Mouse (Mus musculus) forebrain, embryonic 12.5 days (tissue): ENCODE results near the gene Tm2d3. TPM values are rescaled to one million over a fixed set of nuclear protein-coding genes. Genes with fewer than 3 reads are reported as not detected.

Source experiments
- ATAC-seq: fragments of 200-750 bp; cut with Nextera tagmentation; 2 replicates; pipeline ENCODE4 v1.8.0; 2017; ENCODE audit warnings: moderate TSS enrichment; ENCODE audit not compliant: low FRiP score
- H3K27ac ChIP-seq: fragments of 300-500 bp; sonication (generic); 2 replicates; pipeline ENCODE4 v1.5.1; 2016; ENCODE audit warnings: mild to moderate bottlenecking
- H3K27me3 ChIP-seq: fragments of 300-500 bp; sonication (generic); 2 replicates; pipeline ENCODE4 v1.6.1; 2016; ENCODE audit warnings: mild to moderate bottlenecking
- H3K36me3 ChIP-seq: fragments of 300-500 bp; sonication (generic); replicated peaks from 2 replicates; pipeline ENCODE4 v1.6.1; 2016; ENCODE audit warnings: mild to moderate bottlenecking
- H3K4me1 ChIP-seq: fragments of 300-500 bp; sonication (generic); 2 replicates; pipeline ENCODE4 v1.6.1; 2016
- H3K4me2 ChIP-seq: fragments of 300-500 bp; sonication (generic); 2 replicates; pipeline ENCODE4 v1.6.1; 2016; ENCODE audit warnings: mild to moderate bottlenecking, moderate library complexity
- H3K4me3 ChIP-seq: fragments of 300-500 bp; sonication (generic); replicated peaks from 2 replicates; pipeline ENCODE4 v1.5.1; 2016; ENCODE audit warnings: mild to moderate bottlenecking
- H3K9ac ChIP-seq: fragments of 300-500 bp; sonication (generic); 2 replicates; pipeline ENCODE4 v1.6.1; 2016; ENCODE audit warnings: mild to moderate bottlenecking
- H3K9me3 ChIP-seq: fragments of 300-500 bp; sonication (generic); 2 replicates; pipeline ENCODE4 v1.6.1; 2016
- WGBS: fragments of 180-500 bp; shearing (Covaris S2); methylation state at CpG from one replicate; pipeline ENCODE4 v1.1.7; 2016; 5-methylcytosine and 5-hydroxymethylcytosine counted together
- polyA plus RNA-seq: library from polyadenylated mRNA; unstranded; fragments of >200 nt; fragmentation: Nextera tagmentation; extraction: Ambion mirVana; gene quantifications from 2 replicates; pipeline ENCODE4 v1.2.1, GENCODE M21; 2016

The Tm2d3 gene
- polyA plus RNA-seq, 1 experiment from 2014 or later = 60.9 TPM

- Histone ChIP-seq H3K36me3 (peaks cover 11% of the 10 kb centered on the region; the same call in 1 of the 2 replicates), H3K9ac (no peak overlapping the region), H3K27me3 (no peaks in the 10 kb centered on the region), H3K4me2 (no peak overlapping the region), H3K4me1 (no peaks in the 10 kb centered on the region), H3K27ac (no peak overlapping the region), H3K9me3 (no peaks in the 10 kb centered on the region), H3K4me3 (no peak overlapping the region)
- ATAC-seq = no peak
- WGBS = 81% methylated on average over 7 of the region's 7 CpGs
Measured at GRCm38 (mm10) chr7:65678900-65679595, 11.9 kb upstream of the Tm2d3 start.

DNA sequence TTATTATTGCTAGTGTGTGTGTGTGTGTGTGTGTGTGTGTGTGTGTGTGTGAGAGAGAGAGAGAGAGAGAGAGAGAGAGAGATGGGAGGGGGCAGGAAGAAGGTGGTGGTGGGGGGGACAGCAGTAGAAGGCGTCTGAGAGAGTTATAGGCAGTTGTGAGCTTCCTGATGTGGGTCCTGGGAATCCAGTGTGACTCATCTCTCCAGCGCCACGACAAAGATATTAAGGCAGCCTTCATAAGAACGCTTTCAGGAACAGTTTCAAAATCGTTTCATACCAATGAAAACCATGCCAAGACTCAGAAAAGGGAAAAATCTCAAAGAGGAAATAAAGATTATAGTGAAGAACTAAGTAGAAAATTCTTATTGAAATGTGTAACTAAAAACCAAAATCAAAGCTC, 9.8 kb upstream of the Tm2d3 start:
- no peaks in the 10 kb centered on the region for H3K9me3 ChIP-seq
- H3K27me3 ChIP-seq = no peaks in the 10 kb centered on the region
- H3K4me2 ChIP-seq = no peak overlapping the region
- no peak overlapping the region for H3K27ac ChIP-seq
- ATAC-seq = no peak
- no peak overlapping the region for H3K4me3 ChIP-seq
- WGBS = 84% methylated on average over 5 of the region's 5 CpGs
- no peak overlapping the region for H3K9ac ChIP-seq
- H3K4me1 ChIP-seq = no peaks in the 10 kb centered on the region
- peaks cover 5% of the 10 kb centered on the region; the same call in 1 of the 2 replicates for H3K36me3 ChIP-seq

DNA sequence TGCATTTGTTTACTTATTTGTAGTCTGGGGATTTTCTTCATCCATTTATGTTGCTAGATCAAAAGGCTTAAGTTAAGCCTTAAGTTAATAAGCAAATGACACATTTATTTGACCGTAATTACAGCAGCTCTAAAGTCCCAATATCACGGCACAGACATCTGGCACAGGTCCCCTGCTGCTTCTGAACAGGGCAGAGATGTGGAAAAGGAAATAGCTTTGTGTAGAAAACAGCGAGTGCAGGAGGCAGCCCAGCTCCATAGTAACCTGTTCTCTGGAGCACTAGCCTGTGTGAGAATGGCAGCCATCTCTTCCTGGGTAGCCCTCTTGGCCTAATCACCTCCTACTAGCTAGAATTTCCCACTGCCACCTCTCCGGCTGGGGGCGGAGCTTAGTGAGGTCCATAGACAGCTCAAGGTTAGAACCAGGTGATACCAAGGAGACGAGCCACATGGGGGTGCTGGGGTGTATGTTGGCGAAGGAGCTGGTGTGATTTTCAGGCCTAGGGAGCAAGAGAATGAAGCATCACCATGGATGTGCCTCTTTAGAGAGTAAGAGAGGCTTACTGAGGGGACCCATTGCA, 6.6 kb upstream of the Tm2d3 start:
- Histone ChIP-seq H3K36me3 (no peaks in the 10 kb centered on the region; the same call in 1 of the 2 replicates), H3K9ac (no peak overlapping the region), H3K9me3 (no peaks in the 10 kb centered on the region), H3K4me1 (no peaks in the 10 kb centered on the region), H3K4me2 (no peak overlapping the region), H3K27ac (no peak overlapping the region), H3K27me3 (no peaks in the 10 kb centered on the region), H3K4me3 (no peak overlapping the region)
- 54% methylated on average over 7 of the region's 7 CpGs for WGBS
- ATAC-seq = no peak

- H3K9ac ChIP-seq = no peak overlapping the region
- no peak overlapping the region for H3K27ac ChIP-seq
- H3K9me3 ChIP-seq = no peaks in the 10 kb centered on the region
- H3K4me2 ChIP-seq = no peak overlapping the region
- H3K27me3 ChIP-seq = no peaks in the 10 kb centered on the region
- H3K4me1 ChIP-seq = no peaks in the 10 kb centered on the region
- ATAC-seq = no peak
- WGBS = 95% methylated on average over 9 of the region's 9 CpGs
- H3K4me3 ChIP-seq = no peak overlapping the region
- peaks cover 4% of the 10 kb centered on the region; the same call in 1 of the 2 replicates for H3K36me3 ChIP-seq
Measured at GRCm38 (mm10) chr7:65686664-65687063, 4.3 kb upstream of the Tm2d3 start.

- no peaks in the 10 kb centered on the region for H3K27me3 ChIP-seq
- no peak overlapping the region for H3K4me2 ChIP-seq
- peaks cover 18% of the 10 kb centered on the region for H3K4me1 ChIP-seq
- WGBS = 86% methylated on average over 8 of the region's 8 CpGs
- ATAC-seq = no peak
- H3K9me3 ChIP-seq = no peaks in the 10 kb centered on the region
- no peak overlapping the region for H3K9ac ChIP-seq
- H3K4me3 ChIP-seq = no peak overlapping the region
- H3K27ac ChIP-seq = no peak overlapping the region
- H3K36me3 ChIP-seq = peaks cover 20% of the 10 kb centered on the region
Measured at GRCm38 (mm10) chr7:65691929-65692605, 1.1 kb downstream of the Tm2d3 start.

GRCm38 (mm10) chr7:65692883-65693282, 1.9 kb downstream of the Tm2d3 start:
- 4% methylated on average over 10 of the region's 10 CpGs for WGBS

GRCm38 (mm10) chr7:65693301-65693821, 2.4 kb downstream of the Tm2d3 start:
- Histone ChIP-seq H3K4me1 (peaks cover 18% of the 10 kb centered on the region), H3K27ac (peak overlapping the region; percentile 84), H3K27me3 (no peaks in the 10 kb centered on the region), H3K9me3 (no peaks in the 10 kb centered on the region), H3K36me3 (peaks cover 33% of the 10 kb centered on the region), H3K4me2 (peak overlapping the region; percentile 72), H3K4me3 (peak overlapping the region; percentile 81), H3K9ac (peak overlapping the region; percentile 82)
- ATAC-seq = peak; percentile 97
- under 1% methylated on average over 51 of the region's 52 CpGs for WGBS

More at GRCm38 (mm10) chr7:65692883-65693282, 1.9 kb downstream of the Tm2d3 start:
- peak overlapping the region; percentile 84 for H3K27ac ChIP-seq
- H3K9me3 ChIP-seq = no peaks in the 10 kb centered on the region
- peaks cover 18% of the 10 kb centered on the region for H3K4me1 ChIP-seq
- no peak; the same call in 1 of the 2 replicates for ATAC-seq
- no peaks in the 10 kb centered on the region for H3K27me3 ChIP-seq
- peaks cover 28% of the 10 kb centered on the region for H3K36me3 ChIP-seq
- peak overlapping the region; percentile 82 for H3K9ac ChIP-seq
- H3K4me3 ChIP-seq = peak overlapping the region; percentile 81
- peak overlapping the region; percentile 72 for H3K4me2 ChIP-seq

DNA sequence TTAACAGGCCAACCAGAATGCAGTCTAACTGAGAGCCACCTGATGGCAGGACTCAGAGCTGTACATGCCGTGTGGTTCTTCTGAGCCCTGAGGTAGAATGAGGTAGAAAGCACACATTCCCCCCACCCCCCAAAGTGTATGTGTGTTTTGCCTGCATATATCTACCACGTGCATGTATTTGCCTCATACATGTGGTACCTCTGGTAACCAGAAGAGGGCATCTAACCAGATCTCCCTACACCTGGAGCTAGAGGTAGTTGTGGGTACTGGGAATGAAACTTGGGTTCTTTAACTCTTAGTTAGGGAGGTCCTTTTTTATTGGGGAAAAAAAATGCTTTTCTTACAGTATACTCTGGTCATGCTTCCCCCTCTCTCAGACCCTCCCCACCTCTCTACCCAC, 5.5 kb downstream of the Tm2d3 start:
- WGBS = 58% methylated on average over 2 of the region's 2 CpGs
- Histone ChIP-seq H3K27me3 (no peaks in the 10 kb centered on the region), H3K4me2 (no peak overlapping the region), H3K9me3 (no peaks in the 10 kb centered on the region), H3K27ac (no peak overlapping the region), H3K4me1 (peaks cover 18% of the 10 kb centered on the region), H3K36me3 (peaks cover 58% of the 10 kb centered on the region), H3K4me3 (no peak overlapping the region), H3K9ac (no peak overlapping the region)
- no peak for ATAC-seq

DNA sequence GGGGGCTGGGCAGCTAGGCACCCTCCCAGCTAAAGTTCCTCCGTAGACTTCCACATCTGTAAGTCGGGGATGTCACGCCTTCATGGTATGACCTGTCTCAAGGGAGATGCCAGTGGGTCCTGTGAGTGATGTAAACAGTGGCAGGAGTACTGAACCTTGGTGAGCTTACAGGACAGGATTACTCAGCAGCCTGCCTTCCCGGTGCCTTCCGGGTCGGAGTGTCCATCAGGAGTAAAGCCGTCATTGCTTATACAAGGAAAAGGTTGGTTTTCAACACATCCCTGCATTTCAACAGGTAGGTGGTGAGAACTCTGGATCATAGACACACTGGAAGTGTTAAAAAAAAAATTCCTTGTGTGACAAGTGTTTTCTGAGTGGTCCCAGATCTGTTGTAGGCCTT, 11.1 kb downstream of the Tm2d3 start:
- Histone ChIP-seq H3K9me3 (no peaks in the 10 kb centered on the region), H3K9ac (no peak overlapping the region), H3K4me2 (no peak overlapping the region), H3K4me3 (no peak overlapping the region), H3K36me3 (peaks cover 57% of the 10 kb centered on the region), H3K27me3 (no peaks in the 10 kb centered on the region), H3K27ac (no peak overlapping the region), H3K4me1 (no peaks in the 10 kb centered on the region)
- 94% methylated on average over 7 of the region's 7 CpGs for WGBS
- no peak for ATAC-seq

GRCm38 (mm10) chr7:65704818-65705242, 13.9 kb downstream of the Tm2d3 start:
- H3K9ac ChIP-seq = no peak overlapping the region
- 13% methylated on average over 10 of the region's 10 CpGs for WGBS
- peak overlapping the region; percentile 38 for H3K4me2 ChIP-seq

DNA sequence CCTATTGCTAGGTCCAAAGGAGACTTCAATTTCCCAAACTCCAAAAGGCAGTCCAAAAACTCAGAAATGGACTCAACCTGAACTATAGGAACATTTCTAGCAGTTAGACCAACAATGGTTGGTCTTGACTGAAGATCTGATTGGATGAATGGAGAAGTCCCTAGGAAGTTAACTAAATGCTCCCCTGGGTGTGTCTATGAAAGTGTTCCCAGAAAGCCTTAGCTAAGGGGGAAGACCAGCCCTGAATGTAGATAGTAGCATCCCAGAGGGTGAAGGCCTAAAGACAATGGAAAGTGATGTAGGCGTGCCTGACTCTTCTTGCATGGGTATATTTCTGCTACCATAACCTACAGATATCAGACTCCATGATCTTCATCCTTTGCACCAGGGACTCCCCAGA, 17.5 kb downstream of the Tm2d3 start:
- Histone ChIP-seq H3K9me3 (no peaks in the 10 kb centered on the region), H3K27me3 (no peaks in the 10 kb centered on the region), H3K4me1 (no peaks in the 10 kb centered on the region), H3K36me3 (no peaks in the 10 kb centered on the region), H3K4me2 (no peak overlapping the region), H3K4me3 (no peak overlapping the region), H3K27ac (no peak overlapping the region), H3K9ac (no peak overlapping the region)
- ATAC-seq = no peak
- WGBS = 93% methylated on average over 1 of the region's 1 CpGs

More at GRCm38 (mm10) chr7:65704818-65705242, 13.9 kb downstream of the Tm2d3 start:
- H3K4me3 ChIP-seq = no peak overlapping the region
- H3K36me3 ChIP-seq = peaks cover 31% of the 10 kb centered on the region
- no peaks in the 10 kb centered on the region for H3K4me1 ChIP-seq
- ATAC-seq = peak; percentile 30; the same call in 1 of the 2 replicates
- H3K27ac ChIP-seq = no peak overlapping the region
- no peaks in the 10 kb centered on the region for H3K27me3 ChIP-seq
- H3K9me3 ChIP-seq = no peaks in the 10 kb centered on the region

DNA sequence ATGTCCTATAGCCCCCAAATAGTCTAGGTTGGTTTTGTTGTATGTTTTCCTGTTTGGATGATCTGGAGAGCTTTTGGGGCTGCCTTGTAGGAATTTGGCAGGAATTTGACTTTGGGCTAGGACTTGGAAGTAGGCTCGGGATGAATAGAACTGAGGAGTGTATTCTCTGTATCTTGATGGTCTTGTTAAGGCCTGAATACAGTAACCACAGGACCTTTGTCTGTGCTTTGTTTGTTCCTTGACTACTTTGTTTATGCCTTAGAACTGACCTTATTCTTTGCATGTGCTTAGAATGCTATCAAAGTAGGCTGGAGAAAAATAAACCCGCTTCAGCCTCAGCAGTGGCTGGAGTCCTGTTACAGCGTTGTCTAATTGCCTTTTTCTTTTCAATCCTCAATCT, 19.3 kb downstream of the Tm2d3 start:
- H3K36me3 ChIP-seq = no peaks in the 10 kb centered on the region
- no peak for ATAC-seq

More for the DNA sequence above, 19.3 kb downstream of the Tm2d3 start:
- no peaks in the 10 kb centered on the region for H3K4me1 ChIP-seq
- H3K27me3 ChIP-seq = no peaks in the 10 kb centered on the region
- H3K9me3 ChIP-seq = no peaks in the 10 kb centered on the region
- H3K27ac ChIP-seq = no peak overlapping the region
- H3K4me3 ChIP-seq = no peak overlapping the region
- H3K4me2 ChIP-seq = no peak overlapping the region
- H3K9ac ChIP-seq = no peak overlapping the region
- WGBS = 69% methylated on average over 3 of the region's 3 CpGs
